Mouse (Mus musculus) retina, postnatal 7 days (tissue): ENCODE data around the gene Msl1.
"Not testable (repeated sequence)": the region's sequence is repeated elsewhere in the genome, so short reads cannot be mapped to it uniquely, and the experiment has no call there.

Source experiments
- DNase-seq: peaks from one replicate; pipeline ENCODE4 v3.0.0-alpha.2; 2012; ENCODE audit warnings: low read depth, low spot score

The Msl1 gene

GRCm38 (mm10) chr11:98795714-98796514 is 598 bp downstream of the Msl1 start:
- no peak for DNase-seq

DNA sequence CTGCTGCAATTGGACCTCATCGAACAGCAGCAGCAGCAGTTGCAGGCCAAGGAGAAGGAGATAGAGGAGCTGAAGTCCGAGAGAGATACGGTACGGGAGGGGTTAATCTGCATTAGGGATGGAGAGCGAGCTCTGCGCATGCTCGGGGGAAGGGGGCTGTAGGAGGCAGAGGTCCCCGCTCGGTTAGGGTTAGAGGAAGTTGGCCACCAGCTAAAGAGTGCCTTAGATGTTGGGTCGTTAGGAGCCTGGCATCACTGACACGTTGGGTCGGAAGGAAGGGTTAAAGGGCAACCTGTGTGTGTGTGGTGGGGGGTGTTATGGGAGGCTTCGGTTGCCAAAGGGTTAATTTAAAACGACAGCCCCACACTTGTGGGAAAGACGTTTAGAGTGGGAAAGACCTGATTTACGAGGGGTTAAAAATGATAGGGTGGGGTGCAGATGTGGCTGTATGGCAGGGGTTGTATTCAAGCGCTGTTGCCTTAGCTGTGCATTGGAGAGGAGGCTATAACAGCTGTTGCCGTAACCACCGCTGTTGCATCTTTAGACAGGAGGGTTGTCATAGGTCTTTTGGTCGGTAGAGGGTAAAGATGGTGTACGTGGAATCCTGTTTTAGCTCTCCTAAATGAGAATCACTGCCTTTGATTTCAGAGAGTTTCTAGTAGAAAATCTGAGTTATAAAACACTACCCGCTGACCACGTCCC is 1.4 kb downstream of the Msl1 start:
- no peak for DNase-seq

- no peak for DNase-seq
Observed at GRCm38 (mm10) chr11:98797306-98797705, 2.0 kb downstream of the Msl1 start.

- DNase-seq, result no peak
Observed at GRCm38 (mm10) chr11:98797909-98798308, 2.6 kb downstream of the Msl1 start.

- no peak for DNase-seq
Observed at GRCm38 (mm10) chr11:98804605-98805004, 9.3 kb downstream of the Msl1 start, which contains the start of gene Casc3. Gene Casc3, plus strand, starts transcription at chr11:98804905.

DNA sequence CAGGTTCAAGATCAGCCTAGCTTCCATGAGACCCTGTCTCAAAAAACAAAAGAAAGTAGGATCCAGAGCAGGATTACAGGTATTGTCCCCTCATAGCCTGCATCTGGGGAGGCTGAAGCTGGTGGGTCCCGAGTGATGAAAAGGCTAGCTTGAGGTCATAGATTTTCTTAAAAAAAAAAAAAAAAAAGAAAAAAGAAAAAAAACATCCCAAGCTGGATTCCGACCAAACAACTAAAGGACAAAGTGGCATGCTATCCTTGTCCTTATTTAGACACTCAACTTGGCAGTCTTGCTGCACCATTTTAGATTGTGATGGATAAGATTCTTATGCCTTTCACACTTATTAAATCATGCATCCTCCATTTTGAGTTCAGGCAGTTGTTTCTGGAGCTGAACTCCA is 13.1 kb downstream of the Msl1 start:
- no peak for DNase-seq

GRCm38 (mm10) chr11:98809457-98810290 is 14.4 kb downstream of the Msl1 start:
- DNase-seq, result peak; percentile 98

DNA sequence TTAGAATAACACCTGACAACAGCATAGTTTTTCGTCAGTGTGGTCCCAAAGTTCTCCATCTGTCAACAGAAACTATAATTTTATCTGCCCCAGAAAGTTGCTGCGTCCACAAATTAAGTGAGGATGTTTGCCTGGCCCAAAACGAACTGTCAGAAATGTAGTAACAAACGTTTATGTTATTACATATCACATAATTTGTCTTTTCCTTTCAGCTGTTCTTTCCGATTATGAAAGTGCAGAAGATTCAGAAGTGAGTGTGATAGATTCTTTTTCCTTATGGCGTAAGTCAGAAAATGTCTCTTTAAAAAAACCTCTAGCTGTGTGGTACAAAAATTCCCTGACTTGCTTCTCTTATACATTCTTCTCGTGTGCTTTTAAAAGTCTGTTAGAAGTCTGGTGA is 15.4 kb downstream of the Msl1 start:
- no peak for DNase-seq

- no peak for DNase-seq
Observed at GRCm38 (mm10) chr11:98816706-98817239, 21.5 kb downstream of the Msl1 start.

DNA sequence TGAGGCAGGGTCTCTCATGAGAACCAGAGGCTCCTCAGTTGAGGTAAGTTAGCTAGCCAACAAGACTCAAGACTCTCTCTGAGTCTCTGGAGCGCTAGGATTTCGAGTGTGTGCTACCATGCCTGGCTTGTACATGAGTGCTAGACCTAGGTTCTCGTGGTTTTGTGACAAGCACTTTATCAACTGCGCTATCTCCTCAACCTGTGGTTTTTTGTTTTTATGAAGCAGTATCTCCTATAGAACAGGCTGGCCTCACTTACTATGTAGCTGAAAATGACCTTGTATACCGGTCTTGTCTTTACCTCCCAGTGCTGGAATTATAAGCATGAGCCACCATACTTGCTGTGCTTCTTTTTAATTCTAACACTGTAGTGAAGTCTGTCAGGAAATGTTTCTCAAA is 25.7 kb downstream of the Msl1 start:
- no peak for DNase-seq

DNA sequence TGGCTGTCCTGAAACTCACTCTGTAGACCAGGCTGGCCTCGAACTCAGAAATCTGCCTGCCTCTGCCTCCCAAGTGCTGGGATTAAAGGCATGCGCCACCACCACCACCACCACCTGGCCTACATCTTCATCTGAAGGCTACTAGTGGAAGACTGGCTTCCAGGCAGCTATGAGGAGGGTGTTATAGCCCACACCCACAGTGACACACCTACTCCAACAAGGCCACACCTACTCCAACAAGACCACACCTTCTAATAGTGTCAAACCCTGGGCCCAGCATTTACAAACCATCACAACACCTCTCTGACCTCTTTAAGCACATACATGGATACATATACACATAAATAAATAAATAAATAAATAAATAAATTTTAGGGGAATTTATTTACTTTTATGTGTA is 30.8 kb downstream of the Msl1 start:
- not testable (repeated sequence) for DNase-seq

GRCm38 (mm10) chr11:98827877-98828276 is 32.6 kb downstream of the Msl1 start:
- no peak for DNase-seq

DNA sequence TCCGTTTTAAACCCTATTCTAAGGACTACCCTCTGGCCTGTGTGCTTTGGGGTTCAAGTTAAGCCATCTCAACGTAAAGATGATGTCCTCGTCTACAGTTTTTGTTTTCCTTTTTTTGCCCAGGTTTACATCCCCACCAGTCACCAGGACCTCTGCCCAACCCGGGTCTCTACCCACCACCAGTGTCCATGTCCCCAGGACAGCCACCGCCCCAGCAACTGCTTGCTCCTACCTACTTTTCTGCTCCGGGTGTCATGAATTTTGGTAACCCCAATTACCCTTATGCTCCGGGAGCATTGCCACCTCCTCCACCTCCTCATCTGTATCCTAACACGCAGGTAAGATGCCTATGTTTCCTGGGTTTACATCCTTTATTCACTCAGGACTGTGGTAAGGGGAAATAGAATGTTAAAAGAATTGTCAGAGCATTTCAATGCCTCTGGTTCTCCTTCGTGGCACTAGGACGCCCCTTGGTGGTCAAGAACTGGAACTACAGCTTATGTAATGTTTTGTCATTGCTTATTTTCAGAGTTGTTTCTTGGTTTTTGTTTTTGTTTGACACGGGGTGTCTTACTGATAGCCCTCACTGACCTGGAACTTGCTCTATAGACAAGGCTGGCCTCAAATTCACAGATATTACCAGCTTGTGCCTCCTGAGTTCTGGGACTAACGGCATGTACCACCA is 33.9 kb downstream of the Msl1 start:
- DNase-seq, result no peak

DNA sequence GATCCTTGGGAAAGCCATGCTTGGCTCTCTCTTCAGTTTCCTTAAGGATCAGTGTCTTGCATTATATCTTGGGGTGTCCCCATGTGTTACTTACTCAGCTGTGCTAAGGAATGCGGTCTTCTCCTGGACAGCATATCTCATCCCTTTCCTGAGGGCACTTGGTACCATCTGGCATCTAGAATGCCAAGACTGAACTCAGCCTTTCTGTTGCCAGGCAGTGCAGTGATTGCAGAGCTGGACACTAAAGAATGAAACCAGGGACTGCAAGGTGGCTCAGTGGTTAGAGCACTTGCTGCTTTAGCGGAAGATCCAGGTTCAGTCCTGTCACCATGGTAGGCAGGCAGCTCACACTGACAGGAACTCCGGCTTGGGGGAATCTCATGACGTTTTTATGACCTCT is 34.6 kb downstream of the Msl1 start:
- DNase-seq, result no peak

GRCm38 (mm10) chr11:98835296-98835695 is 40.0 kb downstream of the Msl1 start:
- DNase-seq, result no peak

DNA sequence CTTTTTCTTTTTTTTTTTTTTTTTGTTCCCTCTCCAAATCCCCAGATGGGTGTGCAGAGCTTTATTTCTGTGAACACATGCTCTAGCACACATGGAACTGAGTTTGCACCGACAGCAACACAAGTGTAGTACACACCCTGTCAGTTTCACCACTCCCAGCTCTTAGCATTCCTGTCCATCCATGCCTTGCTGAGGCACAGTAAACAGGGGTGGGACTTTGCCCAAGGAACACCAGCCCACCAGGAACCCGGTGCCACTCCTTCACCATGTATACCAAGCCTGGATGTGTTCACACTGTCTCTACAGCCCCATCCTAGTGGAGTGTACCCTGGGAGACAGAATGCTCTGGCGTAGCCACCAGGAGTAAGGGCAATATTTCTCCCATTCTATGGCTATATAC is 40.4 kb downstream of the Msl1 start:
- DNase-seq, result no peak

DNA sequence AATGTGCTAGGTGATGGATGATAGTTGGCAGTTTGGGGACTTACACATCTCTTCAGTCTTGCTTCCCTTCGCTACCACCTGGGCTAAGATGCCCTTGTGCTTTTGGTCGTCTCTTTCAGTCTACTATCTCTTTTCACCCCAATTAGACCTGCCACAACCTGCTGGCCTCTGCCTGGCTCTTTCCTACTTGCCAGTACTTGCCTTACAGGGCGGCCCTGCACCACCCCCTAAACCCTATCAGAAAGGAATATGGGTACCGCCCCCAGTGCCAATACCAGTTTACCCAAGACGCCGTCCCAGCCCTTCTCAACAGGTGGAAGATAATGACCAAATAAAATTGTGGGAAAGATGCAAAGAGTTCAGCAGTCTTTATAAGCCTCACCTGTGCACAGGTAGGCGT is 40.8 kb downstream of the Msl1 start:
- no peak for DNase-seq

GRCm38 (mm10) chr11:98836651-98837141 is 41.4 kb downstream of the Msl1 start, which contains the start of gene Rapgefl1:
Gene Rapgefl1, plus strand, starts transcription at chr11:98836785.
- DNase-seq, result peak; percentile 55

DNA sequence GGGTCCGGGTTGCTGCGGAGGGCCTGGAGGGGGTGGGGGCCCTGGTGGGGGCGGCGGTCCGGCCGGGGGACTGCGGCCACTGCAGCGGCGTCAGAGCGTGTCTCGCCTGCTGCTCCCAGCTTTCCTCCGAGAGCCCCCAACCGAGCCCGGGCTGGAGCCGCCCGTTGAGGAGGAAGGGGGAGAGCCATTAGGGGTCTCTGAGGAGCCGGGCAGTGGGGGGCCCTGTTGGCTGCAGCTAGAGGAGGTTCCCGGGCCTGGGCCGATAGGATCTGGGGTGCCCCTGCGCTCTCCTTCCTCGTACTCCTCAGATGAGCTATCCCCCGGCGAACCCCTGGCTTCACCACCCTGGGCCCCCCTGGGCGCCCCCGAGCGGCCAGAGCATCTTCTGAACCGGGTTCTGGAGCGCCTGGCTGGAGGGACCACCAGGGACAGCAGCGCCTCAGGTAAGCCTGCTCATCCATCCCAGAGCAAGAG is 42.0 kb downstream of the Msl1 start:
- DNase-seq, result no peak

GRCm38 (mm10) chr11:98837917-98838316 is 42.6 kb downstream of the Msl1 start:
- DNase-seq, result no peak

DNA sequence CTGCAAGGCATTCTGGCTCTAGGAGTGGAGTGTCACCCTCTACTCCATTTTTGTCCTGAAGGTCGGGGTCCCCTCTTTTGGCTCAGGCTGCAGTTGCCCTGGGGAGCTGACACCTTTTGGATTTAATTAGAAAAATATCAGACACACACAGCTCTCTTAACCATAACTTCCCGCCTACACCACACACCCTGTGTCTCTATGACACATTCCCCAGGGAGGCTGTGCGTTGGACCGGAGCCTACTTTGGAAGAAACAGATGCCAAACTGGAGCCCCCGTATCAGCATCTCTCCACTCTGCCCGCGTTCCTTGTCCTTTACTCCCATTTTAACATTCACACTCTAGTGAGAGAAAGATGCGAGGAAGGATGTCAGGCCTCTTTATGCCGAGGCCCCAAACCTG is 43.2 kb downstream of the Msl1 start:
- no peak for DNase-seq
